Mouse (Mus musculus): ENCODE measurements around the gene Polr1e. TPM values are rescaled to one million over a fixed set of nuclear protein-coding genes. Genes with fewer than 3 reads are reported as not detected.
"Not testable (repeated sequence)": the region's sequence is repeated elsewhere in the genome, so short reads cannot be mapped to it uniquely, and the experiment has no call there.

The Polr1e gene
- polyA plus RNA-seq, 1 experiment from 2014 or later, result 33.2 TPM

DNA sequence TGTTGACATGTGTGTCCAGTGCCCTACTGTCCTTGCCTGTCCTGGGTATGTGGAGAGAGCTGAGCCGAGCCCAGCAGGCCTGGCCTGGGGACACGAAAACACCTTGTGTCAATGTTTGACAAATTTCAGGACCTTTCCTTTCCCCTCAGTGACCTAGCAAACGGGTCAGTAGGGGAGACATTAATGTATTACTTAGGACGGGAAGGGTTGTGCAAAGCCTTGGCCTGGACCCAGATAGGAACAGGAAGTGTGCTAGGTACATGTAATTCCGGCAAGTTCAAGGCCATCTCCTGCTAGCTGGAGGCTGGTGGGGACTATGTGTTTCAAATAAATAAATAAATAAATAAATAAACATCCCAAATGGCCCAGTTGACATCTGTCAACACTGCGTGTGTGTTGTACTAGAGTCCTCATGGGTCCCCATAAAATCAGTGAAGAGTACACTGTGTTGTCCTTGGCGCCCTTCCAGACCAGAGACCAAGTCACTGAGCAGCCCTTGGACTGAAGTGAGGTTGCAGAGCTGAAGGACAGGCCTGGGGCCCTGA lies 38.5 kb upstream of the Polr1e start:
- ATAC-seq, result no peak
- no peak overlapping the region for H3K27ac ChIP-seq (ENCODE audit: low read length)
- no peak overlapping the region for H3K4me3 ChIP-seq (ENCODE audit: low read depth, low read length)
- no peaks in the 10 kb centered on the region for H3K36me3 ChIP-seq (ENCODE audit: control insufficient read depth, insufficient read depth, low read length)
- no peaks in the 10 kb centered on the region for H3K27me3 ChIP-seq (ENCODE audit: control insufficient read depth, insufficient read depth, low read depth, low read length)
- H3K4me1 ChIP-seq (ENCODE audit: control insufficient read depth, insufficient read depth, low read length), result peaks cover 11% of the 10 kb centered on the region; the same call in 1 of the 2 replicates
- no peaks in the 10 kb centered on the region for H3K9me3 ChIP-seq (replicated peaks; ENCODE audit: control insufficient read depth, low read length, poor library complexity, severe bottlenecking)
- no peak overlapping the region for H3K9ac ChIP-seq (ENCODE audit: low read depth, low read length)
- WGBS, result 84% methylated on average over 7 of the region's 7 CpGs
- H3K4me2 ChIP-seq (ENCODE audit: low read length), result no peak overlapping the region

DNA sequence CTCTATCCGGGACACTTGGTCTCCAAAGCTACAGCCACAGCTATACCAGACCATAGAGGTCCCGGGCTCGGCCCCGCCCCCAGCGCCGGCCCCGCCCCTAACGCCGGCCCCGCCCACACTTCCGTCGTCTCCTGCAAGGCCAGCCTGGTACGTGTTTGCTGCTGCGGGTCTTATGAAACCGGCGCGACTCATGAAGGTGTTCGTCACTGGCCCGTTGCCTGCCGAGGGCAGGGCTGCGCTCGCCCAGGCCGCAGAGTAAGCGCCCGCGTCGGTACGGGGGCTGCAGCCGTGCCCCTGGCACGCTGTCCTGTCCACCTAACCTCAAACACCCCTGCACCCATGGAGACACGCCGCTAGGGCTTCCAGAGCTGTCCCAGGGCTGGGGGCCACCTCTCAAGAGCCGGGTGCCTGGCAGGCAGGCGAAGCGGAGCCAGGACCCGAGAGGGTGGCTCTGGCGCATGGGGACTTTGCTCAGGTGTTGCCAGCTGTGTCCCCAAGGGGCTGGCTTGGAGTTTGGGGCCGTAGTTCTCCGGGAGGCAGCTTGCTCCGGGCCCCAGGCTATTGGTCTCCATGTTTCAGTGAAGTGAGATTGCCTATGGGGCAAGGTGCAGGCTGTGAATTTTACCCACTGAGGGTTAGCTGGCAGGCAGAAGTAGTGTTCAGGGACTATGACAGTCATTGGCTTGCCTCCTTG lies 37.0 kb upstream of the Polr1e start, which contains the start of gene Grhpr:
TSS of gene Grhpr (plus strand) at position 116 of the 694 bp plus-strand sequence.
- under 1% methylated on average over 39 of the region's 40 CpGs for WGBS
- peak; percentile 89 for ATAC-seq

GRCm38 (mm10) chr4:44981974-44982287 lies 36.5 kb upstream of the Polr1e start:
- Histone ChIP-seq H3K4me2 (ENCODE audit: low read length) (peak overlapping the region; percentile 91), H3K36me3 (ENCODE audit: control insufficient read depth, insufficient read depth, low read length) (no peaks in the 10 kb centered on the region), H3K4me1 (ENCODE audit: control insufficient read depth, insufficient read depth, low read length) (peaks cover 11% of the 10 kb centered on the region; the same call in 1 of the 2 replicates), H3K9ac (ENCODE audit: low read depth, low read length) (no peak overlapping the region), H3K9me3 (replicated peaks; ENCODE audit: control insufficient read depth, low read length, poor library complexity, severe bottlenecking) (no peaks in the 10 kb centered on the region), H3K27me3 (ENCODE audit: control insufficient read depth, insufficient read depth, low read depth, low read length) (no peaks in the 10 kb centered on the region), H3K27ac (ENCODE audit: low read length) (no peak overlapping the region), H3K4me3 (ENCODE audit: low read depth, low read length) (peak overlapping the region; percentile 57)
- no peak for ATAC-seq
- 18% methylated on average over 5 of the region's 5 CpGs for WGBS

More for the DNA sequence above, 37.0 kb upstream of the Polr1e start, which contains the start of gene Grhpr:
- Histone ChIP-seq H3K4me1 (ENCODE audit: control insufficient read depth, insufficient read depth, low read length) (peaks cover 11% of the 10 kb centered on the region; the same call in 1 of the 2 replicates), H3K27me3 (ENCODE audit: control insufficient read depth, insufficient read depth, low read depth, low read length) (no peaks in the 10 kb centered on the region), H3K9me3 (replicated peaks; ENCODE audit: control insufficient read depth, low read length, poor library complexity, severe bottlenecking) (no peaks in the 10 kb centered on the region), H3K36me3 (ENCODE audit: control insufficient read depth, insufficient read depth, low read length) (no peaks in the 10 kb centered on the region), H3K27ac (ENCODE audit: low read length) (0 out of 2 replicates have a peak within 1 kb of the TSS, but pooled peaks have one; percentile 12), H3K4me2 (ENCODE audit: low read length) (peak within 1 kb of the TSS; percentile 91), H3K9ac (ENCODE audit: low read depth, low read length) (peak within 1 kb of the TSS; percentile 80), H3K4me3 (ENCODE audit: low read depth, low read length) (peak within 1 kb of the TSS; percentile 57)

DNA sequence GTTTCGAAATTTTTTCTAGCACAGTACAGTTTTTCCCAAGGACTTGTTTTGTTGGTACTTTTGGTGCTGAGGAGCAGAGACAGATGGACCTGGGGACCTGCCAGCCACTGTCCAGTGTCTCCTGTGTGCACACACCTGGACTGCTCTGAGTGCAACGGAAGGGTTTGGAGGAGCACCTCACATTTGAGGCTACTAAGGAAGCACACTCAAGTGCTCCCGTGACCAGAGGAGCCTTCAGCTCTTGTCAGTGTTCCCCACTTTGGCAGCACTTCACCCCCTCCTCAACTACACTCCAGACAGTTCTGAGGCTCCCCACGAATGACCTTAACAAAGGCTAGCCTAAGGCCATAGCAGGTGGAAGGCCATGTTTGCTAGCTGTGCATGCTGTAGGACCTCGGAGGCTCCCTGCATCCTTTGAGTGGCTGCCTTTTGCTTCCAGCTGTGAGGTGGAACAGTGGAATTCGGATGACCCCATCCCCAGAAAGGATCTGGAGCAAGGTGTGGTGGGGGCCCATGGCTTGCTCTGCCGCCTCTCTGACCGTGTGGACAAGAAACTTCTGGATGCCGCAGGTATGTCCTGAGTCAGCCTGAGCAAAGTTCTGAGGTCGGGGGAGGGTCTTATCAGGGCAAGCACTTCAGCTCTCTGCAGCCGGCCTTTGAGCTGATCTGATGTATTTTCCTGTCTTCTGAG lies 35.8 kb upstream of the Polr1e start:
- 77% methylated on average over 11 of the region's 11 CpGs for WGBS
- Histone ChIP-seq H3K4me3 (ENCODE audit: low read depth, low read length) (no peak overlapping the region), H3K27ac (ENCODE audit: low read length) (no peak overlapping the region), H3K27me3 (ENCODE audit: control insufficient read depth, insufficient read depth, low read depth, low read length) (no peaks in the 10 kb centered on the region), H3K4me1 (ENCODE audit: control insufficient read depth, insufficient read depth, low read length) (peaks cover 11% of the 10 kb centered on the region; the same call in 1 of the 2 replicates), H3K4me2 (ENCODE audit: low read length) (no peak overlapping the region), H3K9ac (ENCODE audit: low read depth, low read length) (no peak overlapping the region), H3K9me3 (replicated peaks; ENCODE audit: control insufficient read depth, low read length, poor library complexity, severe bottlenecking) (no peaks in the 10 kb centered on the region), H3K36me3 (ENCODE audit: control insufficient read depth, insufficient read depth, low read length) (no peaks in the 10 kb centered on the region)
- no peak for ATAC-seq

GRCm38 (mm10) chr4:44983131-44983740 lies 35.1 kb upstream of the Polr1e start:
- peaks cover 11% of the 10 kb centered on the region; the same call in 1 of the 2 replicates for H3K4me1 ChIP-seq (ENCODE audit: control insufficient read depth, insufficient read depth, low read length)
- no peak overlapping the region for H3K9ac ChIP-seq (ENCODE audit: low read depth, low read length)
- no peak overlapping the region for H3K4me2 ChIP-seq (ENCODE audit: low read length)
- no peak overlapping the region for H3K27ac ChIP-seq (ENCODE audit: low read length)
- no peak overlapping the region for H3K4me3 ChIP-seq (ENCODE audit: low read depth, low read length)
- H3K27me3 ChIP-seq (ENCODE audit: control insufficient read depth, insufficient read depth, low read depth, low read length), result no peaks in the 10 kb centered on the region
- H3K9me3 ChIP-seq (replicated peaks; ENCODE audit: control insufficient read depth, low read length, poor library complexity, severe bottlenecking), result no peaks in the 10 kb centered on the region
- H3K36me3 ChIP-seq (ENCODE audit: control insufficient read depth, insufficient read depth, low read length), result peaks cover 1% of the 10 kb centered on the region; the same call in 1 of the 2 replicates
- 90% methylated on average over 10 of the region's 10 CpGs for WGBS
- no peak for ATAC-seq

- H3K27me3 ChIP-seq (ENCODE audit: control insufficient read depth, insufficient read depth, low read depth, low read length), result no peaks in the 10 kb centered on the region
- 94% methylated on average over 5 of the region's 5 CpGs for WGBS
- no peak overlapping the region for H3K4me3 ChIP-seq (ENCODE audit: low read depth, low read length)
- H3K27ac ChIP-seq (ENCODE audit: low read length), result no peak overlapping the region
- H3K9ac ChIP-seq (ENCODE audit: low read depth, low read length), result no peak overlapping the region
- H3K36me3 ChIP-seq (ENCODE audit: control insufficient read depth, insufficient read depth, low read length), result peaks cover 16% of the 10 kb centered on the region; the same call in 1 of the 2 replicates
- ATAC-seq, result no peak
- no peak overlapping the region for H3K4me2 ChIP-seq (ENCODE audit: low read length)
- no peaks in the 10 kb centered on the region for H3K9me3 ChIP-seq (replicated peaks; ENCODE audit: control insufficient read depth, low read length, poor library complexity, severe bottlenecking)
- H3K4me1 ChIP-seq (ENCODE audit: control insufficient read depth, insufficient read depth, low read length), result no peaks in the 10 kb centered on the region
Measured at GRCm38 (mm10) chr4:44990560-44990959, 27.8 kb upstream of the Polr1e start.

DNA sequence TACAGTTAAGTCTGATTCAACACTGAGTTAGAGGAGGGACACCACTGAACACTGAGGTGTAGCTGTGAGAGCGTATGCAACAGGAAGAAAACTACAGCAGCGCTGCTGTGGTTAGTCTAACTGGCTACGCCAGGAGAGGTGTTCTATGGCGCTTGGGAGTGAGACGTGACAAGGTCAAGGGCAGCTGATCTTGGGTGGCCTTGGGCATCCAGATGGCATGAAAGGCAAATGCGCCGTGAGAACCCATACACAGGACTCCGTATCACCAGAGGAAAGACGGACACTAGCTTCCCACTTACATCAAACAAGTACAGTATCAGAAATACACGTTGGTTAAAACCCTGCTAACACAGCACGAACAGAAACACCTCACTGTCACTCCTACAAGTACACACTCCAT lies 26.1 kb upstream of the Polr1e start:
- not testable (repeated sequence) for ATAC-seq; H3K27me3 ChIP-seq (ENCODE audit: control insufficient read depth, insufficient read depth, low read depth, low read length); H3K9me3 ChIP-seq (replicated peaks; ENCODE audit: control insufficient read depth, low read length, poor library complexity, severe bottlenecking); H3K27ac ChIP-seq (ENCODE audit: low read length); H3K4me1 ChIP-seq (ENCODE audit: control insufficient read depth, insufficient read depth, low read length); H3K9ac ChIP-seq (ENCODE audit: low read depth, low read length); H3K4me2 ChIP-seq (ENCODE audit: low read length); H3K4me3 ChIP-seq (ENCODE audit: low read depth, low read length)
- H3K36me3 ChIP-seq (ENCODE audit: control insufficient read depth, insufficient read depth, low read length), result peaks cover 16% of the 10 kb centered on the region; the same call in 1 of the 2 replicates
- 94% methylated on average over 11 of the region's 11 CpGs for WGBS

DNA sequence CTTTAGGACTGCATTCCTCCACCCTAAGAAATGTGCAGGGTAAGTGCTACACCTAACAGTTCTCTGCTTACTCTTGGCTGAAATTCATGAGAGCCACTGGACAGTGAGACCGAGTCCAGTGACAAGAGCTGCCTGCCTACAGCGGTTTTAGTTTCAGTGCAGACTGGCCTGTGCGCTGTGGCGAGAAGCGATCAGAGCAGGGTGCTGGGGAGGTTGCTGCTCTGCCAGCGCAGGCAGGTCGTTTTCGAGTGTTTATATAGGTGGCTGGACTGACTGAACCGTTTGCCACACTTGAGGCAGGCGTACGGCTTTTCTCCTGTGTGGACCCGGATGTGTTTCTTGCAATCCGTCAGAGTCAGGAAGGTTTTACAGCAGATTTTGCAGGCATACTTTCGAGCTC lies 25.2 kb upstream of the Polr1e start:
- not testable (repeated sequence) for H3K9me3 ChIP-seq (replicated peaks; ENCODE audit: control insufficient read depth, low read length, poor library complexity, severe bottlenecking)

More for the DNA sequence above, 25.2 kb upstream of the Polr1e start:
- not testable (repeated sequence) for H3K27me3 ChIP-seq (ENCODE audit: control insufficient read depth, insufficient read depth, low read depth, low read length); H3K9ac ChIP-seq (ENCODE audit: low read depth, low read length); ATAC-seq; H3K27ac ChIP-seq (ENCODE audit: low read length); H3K4me2 ChIP-seq (ENCODE audit: low read length); H3K4me3 ChIP-seq (ENCODE audit: low read depth, low read length); H3K4me1 ChIP-seq (ENCODE audit: control insufficient read depth, insufficient read depth, low read length)
- H3K36me3 ChIP-seq (ENCODE audit: control insufficient read depth, insufficient read depth, low read length), result peaks cover 15% of the 10 kb centered on the region; the same call in 1 of the 2 replicates
- 91% methylated on average over 14 of the region's 14 CpGs for WGBS

All from midbrain, embryonic 16.5 days (tissue).